Mouse (Mus musculus): Measurements from ENCODE around the gene Rasgrp1. TPM values are rescaled to one million over a fixed set of nuclear protein-coding genes. Genes with fewer than 3 reads are reported as not detected.

Gene Rasgrp1
- polyA plus RNA-seq, 1 experiment from 2014 or later: 0.17 TPM

DNA sequence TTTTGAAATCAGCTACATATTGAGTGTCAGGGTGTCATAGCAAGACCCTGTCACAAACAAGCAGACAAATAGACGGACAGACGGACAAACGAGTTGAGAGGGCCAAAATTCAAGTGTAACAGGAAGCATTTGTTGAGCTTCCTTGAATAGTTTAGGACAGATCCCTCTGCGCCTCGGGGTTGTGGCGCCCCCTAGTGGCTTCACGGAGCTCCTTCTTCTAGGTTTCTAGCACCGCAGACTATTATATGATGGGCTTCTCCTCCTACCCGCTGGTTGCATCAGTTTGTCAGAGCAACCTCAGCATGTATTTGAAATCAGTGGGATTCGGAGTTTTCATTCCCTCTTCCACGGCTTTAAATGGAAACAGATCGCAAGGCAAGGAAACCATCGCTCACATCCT is 111.5 kb downstream of the Rasgrp1 start:
- no peak overlapping the region for H3K27ac ChIP-seq (ENCODE audit: poor library complexity, severe bottlenecking)
- no peaks in the 10 kb centered on the region for H3K9me3 ChIP-seq (replicated peaks)
- H3K27me3 ChIP-seq (replicated peaks): peaks cover 10% of the 10 kb centered on the region
- WGBS: 6% methylated on average over 13 of the region's 13 CpGs
- H3K4me3 ChIP-seq: no peak overlapping the region
- H3K36me3 ChIP-seq: no peaks in the 10 kb centered on the region
- H3K9ac ChIP-seq: no peak overlapping the region
- H3K4me1 ChIP-seq (replicated peaks): no peaks in the 10 kb centered on the region
- no peak for ATAC-seq (ENCODE audit: insufficient number of reproducible peaks, low FRiP score)
- H3K4me2 ChIP-seq: no peak overlapping the region

GRCm38 (mm10) chr2:117230261-117230660 is 112.5 kb downstream of the Rasgrp1 start:
- peaks cover 9% of the 10 kb centered on the region for H3K27me3 ChIP-seq (replicated peaks)
- H3K4me2 ChIP-seq: no peak overlapping the region
- no peak overlapping the region for H3K27ac ChIP-seq (ENCODE audit: poor library complexity, severe bottlenecking)
- H3K9ac ChIP-seq: no peak overlapping the region
- 74% methylated on average over 7 of the region's 7 CpGs for WGBS
- H3K9me3 ChIP-seq (replicated peaks): no peaks in the 10 kb centered on the region
- no peak overlapping the region for H3K4me3 ChIP-seq
- ATAC-seq (ENCODE audit: insufficient number of reproducible peaks, low FRiP score): no peak
- H3K36me3 ChIP-seq: no peaks in the 10 kb centered on the region
- no peaks in the 10 kb centered on the region for H3K4me1 ChIP-seq (replicated peaks)

Other genes starting within 250 kb of the Rasgrp1 start
- gene Spred1, start 221.6 kb downstream of the Rasgrp1 start, polyA plus RNA-seq (2016; fragmentation: Nextera tagmentation; extraction: Ambion mirVana): 13.8 and 14.7 TPM in 2 replicates
- 6.6 and 7.4 TPM in 2 replicates for gene Fam98b, start 93.3 kb downstream of the Rasgrp1 start, polyA plus RNA-seq (2016; fragmentation: Nextera tagmentation; extraction: Ambion mirVana)

Data from heart, embryonic 12.5 days (tissue).